Mouse (Mus musculus): ENCODE results near the gene Mrps7.

GRCm38 (mm10) chr11:115612059-115612409 is 8.3 kb downstream of the Mrps7 start:
- TF ChIP-seq CTCF (IDR thresholded peaks at IDR 0.05; ENCODE audit: borderline replicate concordance, extremely low read depth, insufficient read depth, insufficient read length) (no peak), POLR2A (IDR thresholded peaks at IDR 0.05; ENCODE audit: borderline replicate concordance, extremely low read depth, insufficient read depth, insufficient read length, poor library complexity, severe bottlenecking) (no peak)
